Mouse (Mus musculus) left cerebral cortex, postnatal 4 days (tissue): Measurements from ENCODE around the gene Myh11. TPM values are rescaled to one million over a fixed set of nuclear protein-coding genes. Genes with fewer than 3 reads are reported as not detected.
"Not testable (repeated sequence)": the region's sequence is repeated elsewhere in the genome, so short reads cannot be mapped to it uniquely, and the experiment has no call there.

ENCODE experiments used
- DNase-seq: peaks from one replicate; pipeline ENCODE4 v3.0.0-alpha.2; 2022
- intact Hi-C: fragments of 180-260 bp; cut with DNase I; formaldehyde crosslinking; loops from one replicate; pipeline ENCODE4 v1.15.1; 2025
- microRNA-seq: library from miRNA; unstranded; fragments of <30 nt; microRNA quantifications from one replicate; pipeline ENCODE4 v1.2.0, GENCODE M21; 2022
- total RNA-seq, 2 experiments: library from RNA; stranded (reverse); gene quantifications; 2 replicates each; pipeline ENCODE4 v1.2.3; 2021

Gene Myh11
- total RNA-seq, 2 experiments from 2014 or later, result 1.6 to 2.0 TPM

- DNase-seq, result no peak
- intact Hi-C loops, result no loop called here
These were observed 121.5 kb downstream of the Myh11 start for GRCm38 (mm10) chr16:14169706-14170105.

- no peak for DNase-seq
- intact Hi-C loops, result no loop called here
These were observed 124.7 kb downstream of the Myh11 start for GRCm38 (mm10) chr16:14166490-14166889.

GRCm38 (mm10) chr16:14163731-14164130 lies 127.4 kb downstream of the Myh11 start:
- intact Hi-C loops, result no loop called here
- DNase-seq, result no peak

GRCm38 (mm10) chr16:14162988-14163416 lies 128.2 kb downstream of the Myh11 start, which contains the start of the genes Nde1 and Marf1:
Nde1 (plus strand) TSS chr16:14163275.
Marf1 (minus strand) TSS chr16:14163351.
- DNase-seq, result peak; percentile 91
- intact Hi-C loops, result no loop called here

GRCm38 (mm10) chr16:14160941-14161340 lies 130.2 kb downstream of the Myh11 start:
- intact Hi-C loops, result no loop called here
- no peak for DNase-seq

- intact Hi-C loops, result no loop called here
- peak; percentile 67 for DNase-seq
These were observed 131.4 kb downstream of the Myh11 start for GRCm38 (mm10) chr16:14159746-14160131.

GRCm38 (mm10) chr16:14158936-14159745 lies 132.0 kb downstream of the Myh11 start:
- DNase-seq, result peak; percentile 100
- intact Hi-C loops, result no loop called here

- intact Hi-C loops, result no loop called here
These were observed 132.6 kb downstream of the Myh11 start for GRCm38 (mm10) chr16:14158536-14158935.

GRCm38 (mm10) chr16:14156312-14156711 lies 134.9 kb downstream of the Myh11 start:
- intact Hi-C loops, result no loop called here

More at GRCm38 (mm10) chr16:14158536-14158935, 132.6 kb downstream of the Myh11 start:
- DNase-seq, result no peak

GRCm38 (mm10) chr16:14155638-14156037 lies 135.5 kb downstream of the Myh11 start:
- DNase-seq, intact Hi-C loops: not testable (repeated sequence)

More at GRCm38 (mm10) chr16:14156312-14156711, 134.9 kb downstream of the Myh11 start:
- DNase-seq, result no peak

GRCm38 (mm10) chr16:14151718-14152117 lies 139.5 kb downstream of the Myh11 start:
- intact Hi-C loops, result no loop called here
- DNase-seq, result no peak

GRCm38 (mm10) chr16:14147712-14148111 lies 143.5 kb downstream of the Myh11 start:
- no peak for DNase-seq
- intact Hi-C loops, result no loop called here

Small RNAs within 50 kb of the gene (microRNA-seq; reads per million reads assigned to microRNA genes)
- gene Mir484, result 2,961 reads per million, percentile 86 among the genes with 10 or more reads in this experiment

Other genes with a start within 250 kb of the Myh11 start
- gene Nde1, start 128.1 kb downstream of the Myh11 start, total RNA-seq, result 10 to 100 TPM; 13.4 to 15.8 TPM
- gene Marf1, start 128.0 kb downstream of the Myh11 start, total RNA-seq, result 10 to 100 TPM; 43.2 to 45.8 TPM
- 10 to 100 TPM; 56.9 to 58.6 TPM for gene Fopnl, start 26.0 kb upstream of the Myh11 start, total RNA-seq
- 10 to 100 TPM; 18.1 to 19.2 TPM for gene Abcc1, start 70.2 kb upstream of the Myh11 start, total RNA-seq